Mouse (Mus musculus): ENCODE data around the gene Tor4a.
A peak's percentile ranks its signal among the peaks of the same experiment; 100 is the strongest.

Gene Tor4a

GRCm38 (mm10) chr2:25171101-25171768 lies 25.5 kb downstream of the Tor4a start:
- DNase-seq (ENCODE audit: low spot score in 2 of 2), result no peak

GRCm38 (mm10) chr2:25170326-25171100 lies 26.2 kb downstream of the Tor4a start:
- DNase-seq (ENCODE audit: low spot score in 2 of 2), result no peak

GRCm38 (mm10) chr2:25169778-25170177 lies 26.9 kb downstream of the Tor4a start:
- DNase-seq (ENCODE audit: low spot score in 2 of 2), result no peak

GRCm38 (mm10) chr2:25168665-25168978 lies 28.1 kb downstream of the Tor4a start:
- DNase-seq (ENCODE audit: low spot score in 2 of 2), result no peak

GRCm38 (mm10) chr2:25167919-25168664 lies 28.6 kb downstream of the Tor4a start:
- peak in 1 of 2 experiments; percentile 69 for DNase-seq (ENCODE audit: low spot score in 2 of 2)

GRCm38 (mm10) chr2:25167481-25167880 lies 29.2 kb downstream of the Tor4a start:
- no peak for DNase-seq (ENCODE audit: low spot score in 2 of 2)

- peak in 1 of 2 experiments; percentile 57 for DNase-seq (ENCODE audit: low spot score in 2 of 2)
These were observed 39.0 kb downstream of the Tor4a start for GRCm38 (mm10) chr2:25157655-25158054.

- DNase-seq (ENCODE audit: low spot score in 2 of 2), result no peak
These were observed 39.7 kb downstream of the Tor4a start for GRCm38 (mm10) chr2:25156990-25157389.

- no peak for DNase-seq (ENCODE audit: low spot score in 2 of 2)
These were observed 40.5 kb downstream of the Tor4a start for GRCm38 (mm10) chr2:25156177-25156576.

GRCm38 (mm10) chr2:25151280-25151956 lies 45.3 kb downstream of the Tor4a start:
- no peak for DNase-seq (ENCODE audit: low spot score in 2 of 2)

GRCm38 (mm10) chr2:25149643-25150042 lies 47.0 kb downstream of the Tor4a start:
- no peak for DNase-seq (ENCODE audit: low spot score in 2 of 2)

GRCm38 (mm10) chr2:25147892-25148291 lies 48.8 kb downstream of the Tor4a start:
- no peak for DNase-seq (ENCODE audit: low spot score in 2 of 2)

- DNase-seq (ENCODE audit: low spot score in 2 of 2), result no peak
These were observed 49.3 kb downstream of the Tor4a start for GRCm38 (mm10) chr2:25147398-25147797.

GRCm38 (mm10) chr2:25145346-25145745 lies 51.3 kb downstream of the Tor4a start:
- no peak for DNase-seq (ENCODE audit: low spot score in 2 of 2)

Measured in cerebellum, postnatal 4 days (tissue).